Mouse (Mus musculus) CH12F3 (cell line): Measurements from ENCODE around the gene Paqr9.

ENCODE experiments used
- in situ Hi-C: fragments of 300-500 bp; cut with MboI; formaldehyde crosslinking; loops from 2 replicates; pipeline ENCODE4 v1.14.3; 2020; ENCODE audit warnings: low sequenced_read_pairs

Gene Paqr9

GRCm38 (mm10) chr9:95571494-95571893 lies 12.0 kb downstream of the Paqr9 start:
- in situ Hi-C loops, result no loop called here

GRCm38 (mm10) chr9:95572558-95572957 lies 13.1 kb downstream of the Paqr9 start:
- in situ Hi-C loops, result no loop called here

GRCm38 (mm10) chr9:95574116-95574515 lies 14.7 kb downstream of the Paqr9 start:
- in situ Hi-C loops, result no loop called here

- in situ Hi-C loops, result no loop called here
These were observed 18.0 kb downstream of the Paqr9 start for GRCm38 (mm10) chr9:95577502-95577901.

- in situ Hi-C loops, result no loop called here
These were observed 19.0 kb downstream of the Paqr9 start for GRCm38 (mm10) chr9:95578366-95578895.

GRCm38 (mm10) chr9:95581021-95581757 lies 21.7 kb downstream of the Paqr9 start:
- in situ Hi-C loops, result no loop called here

- in situ Hi-C loops, result no loop called here
These were observed 22.5 kb downstream of the Paqr9 start for GRCm38 (mm10) chr9:95581758-95582515.

GRCm38 (mm10) chr9:95582555-95582954 lies 23.1 kb downstream of the Paqr9 start:
- in situ Hi-C loops, result no loop called here

GRCm38 (mm10) chr9:95586046-95586445 lies 26.6 kb downstream of the Paqr9 start:
- in situ Hi-C loops, result no loop called here

- in situ Hi-C loops, result no loop called here
These were observed 28.6 kb downstream of the Paqr9 start for GRCm38 (mm10) chr9:95588070-95588469.

GRCm38 (mm10) chr9:95594291-95594690 lies 34.8 kb downstream of the Paqr9 start:
- in situ Hi-C loops, result no loop called here

- in situ Hi-C loops, result no loop called here
These were observed 38.2 kb downstream of the Paqr9 start for GRCm38 (mm10) chr9:95597466-95598178.

- in situ Hi-C loops, result no loop called here
These were observed 38.8 kb downstream of the Paqr9 start for GRCm38 (mm10) chr9:95598179-95598721.

- in situ Hi-C loops, result no loop called here
These were observed 39.9 kb downstream of the Paqr9 start for GRCm38 (mm10) chr9:95599399-95599798.

GRCm38 (mm10) chr9:95602849-95603248 lies 43.4 kb downstream of the Paqr9 start:
- in situ Hi-C loops, result no loop called here

GRCm38 (mm10) chr9:95603316-95603715 lies 43.9 kb downstream of the Paqr9 start:
- in situ Hi-C loops, result no loop called here

GRCm38 (mm10) chr9:95607196-95607595 lies 47.7 kb downstream of the Paqr9 start:
- in situ Hi-C loops, result no loop called here

- in situ Hi-C loops, result no loop called here
These were observed 52.9 kb downstream of the Paqr9 start for GRCm38 (mm10) chr9:95612246-95612768.

GRCm38 (mm10) chr9:95613426-95614127 lies 54.1 kb downstream of the Paqr9 start:
- in situ Hi-C loops, result no loop called here
